Mouse (Mus musculus) olfactory bulb, adult 2 months (tissue): ENCODE data around the gene Odf4. TPM values are rescaled to one million over a fixed set of nuclear protein-coding genes. Genes with fewer than 3 reads are reported as not detected.
"Not testable (repeated sequence)": the region's sequence is repeated elsewhere in the genome, so short reads cannot be mapped to it uniquely, and the experiment has no call there.

Experiments used
- H3K27ac ChIP-seq: fragments of 200-500 bp; 2 replicates; pipeline ENCODE4 v1.5.1; 2012; ENCODE audit warnings: low read depth, low read length; ENCODE audit not compliant: insufficient read depth
- H3K4me1 ChIP-seq: fragments of 200-500 bp; 2 replicates; pipeline ENCODE4 v1.6.1; 2012; ENCODE audit warnings: low read length; ENCODE audit not compliant: control insufficient read depth, insufficient read depth
- H3K4me3 ChIP-seq: fragments of 200-500 bp; 2 replicates; pipeline ENCODE4 v1.5.1; 2012; ENCODE audit warnings: mild to moderate bottlenecking, low read depth, low read length, moderate library complexity; ENCODE audit not compliant: insufficient read depth
- CTCF ChIP-seq: fragments of 200-500 bp; IDR thresholded peaks from 2 replicates; pipeline ENCODE4 v1.5.1; 2012; ENCODE audit warnings: low read depth, mild to moderate bottlenecking, low read length, moderate library complexity; ENCODE audit not compliant: insufficient read depth
- POLR2A ChIP-seq: fragments of 200-500 bp; IDR thresholded peaks from 2 replicates; pipeline ENCODE4 v1.6.1; 2012; ENCODE audit warnings: mild to moderate bottlenecking, low read depth, low read length, moderate library complexity; ENCODE audit not compliant: insufficient read depth
- WGBS: fragments of 180-500 bp; shearing (Covaris S2); methylation state at CpG from one replicate; pipeline ENCODE4 v1.1.7; 2018; 5-methylcytosine and 5-hydroxymethylcytosine counted together
- polyA plus RNA-seq: library from polyadenylated mRNA; stranded (reverse); fragments of >200 nt; gene quantifications from 2 replicates; pipeline ENCODE4 v1.2.4, GENCODE M21; 2012; ENCODE audit warnings: low replicate concordance; ENCODE audit not compliant: missing spikeins, insufficient read depth, insufficient read length

Odf4 gene
- polyA plus RNA-seq, result not detected in 2 replicates

GRCm38 (mm10) chr11:68926981-68927380 is at the start of gene Odf4:
Odf4 (minus strand) TSS chr11:68927081.
- 91% methylated on average over 3 of the region's 3 CpGs for WGBS
- H3K4me3 ChIP-seq, result no peak within 1 kb of the TSS
- no peak within 1 kb of the TSS for H3K27ac ChIP-seq
- no peaks in the 10 kb centered on the region for H3K4me1 ChIP-seq
- TF ChIP-seq CTCF, result no peak
- no peak for TF ChIP-seq POLR2A

GRCm38 (mm10) chr11:68975601-68976000 is 48.7 kb upstream of the Odf4 start:
- no peak for TF ChIP-seq CTCF
- TF ChIP-seq POLR2A, result no peak
- peaks cover 13% of the 10 kb centered on the region; the same call in 1 of the 2 replicates for H3K4me1 ChIP-seq
- 100% methylated on average over 1 of the region's 1 CpGs for WGBS
- no peak overlapping the region for H3K4me3 ChIP-seq
- no peak overlapping the region for H3K27ac ChIP-seq

- peak within 1 kb of the TSS; percentile 48; the same call in 1 of the 2 replicates for H3K4me3 ChIP-seq
- H3K4me1 ChIP-seq, result peaks cover 13% of the 10 kb centered on the region; the same call in 1 of the 2 replicates
- H3K27ac ChIP-seq, result no peak within 1 kb of the TSS
- TF ChIP-seq POLR2A, result no peak
- TF ChIP-seq CTCF, result no peak
- WGBS, result 88% methylated on average over 7 of the region's 7 CpGs
These were observed 48.2 kb upstream of the Odf4 start, which contains the start of gene Rangrf for GRCm38 (mm10) chr11:68975085-68975484. Rangrf (minus strand) TSS chr11:68975185.

GRCm38 (mm10) chr11:68974059-68974450 is 47.2 kb upstream of the Odf4 start:
- Histone ChIP-seq H3K27ac (no peak overlapping the region), H3K4me1 (peaks cover 13% of the 10 kb centered on the region; the same call in 1 of the 2 replicates), H3K4me3 (peak overlapping the region; percentile 48)
- WGBS, result 33% methylated on average over 6 of the region's 6 CpGs
- no peak for TF ChIP-seq POLR2A
- no peak for TF ChIP-seq CTCF

GRCm38 (mm10) chr11:68973250-68974058 is 46.6 kb upstream of the Odf4 start:
- 3% methylated on average over 38 of the region's 38 CpGs for WGBS
- H3K27ac ChIP-seq, result not testable (repeated sequence)
- Histone ChIP-seq H3K4me1 (peaks cover 16% of the 10 kb centered on the region; the same call in 1 of the 2 replicates), H3K4me3 (peak overlapping the region; percentile 48)

- H3K27ac ChIP-seq, result no peak overlapping the region
- 65% methylated on average over 4 of the region's 4 CpGs for WGBS
- TF ChIP-seq POLR2A (no peak), CTCF (no peak)
- peaks cover 16% of the 10 kb centered on the region; the same call in 1 of the 2 replicates for H3K4me1 ChIP-seq
- H3K4me3 ChIP-seq, result no peak overlapping the region
These were observed 43.4 kb upstream of the Odf4 start for GRCm38 (mm10) chr11:68970232-68970631.

- no peak overlapping the region for H3K27ac ChIP-seq
- H3K4me1 ChIP-seq, result peaks cover 16% of the 10 kb centered on the region; the same call in 1 of the 2 replicates
- TF ChIP-seq POLR2A (no peak), CTCF (no peak)
- no peak overlapping the region for H3K4me3 ChIP-seq
- 88% methylated on average over 11 of the region's 11 CpGs for WGBS
These were observed 41.9 kb upstream of the Odf4 start for GRCm38 (mm10) chr11:68968752-68969151.

GRCm38 (mm10) chr11:68967337-68968282 is 40.7 kb upstream of the Odf4 start, which contains the start of gene Slc25a35:
Slc25a35 (plus strand) TSS chr11:68968131.
- peaks cover 9% of the 10 kb centered on the region; the same call in 1 of the 2 replicates for H3K4me1 ChIP-seq
- peak within 1 kb of the TSS; percentile 21; the same call in 1 of the 2 replicates for H3K27ac ChIP-seq
- under 1% methylated on average over 50 of the region's 50 CpGs for WGBS
- no peak for TF ChIP-seq POLR2A
- peak within 1 kb of the TSS; percentile 59 for H3K4me3 ChIP-seq
